Mouse (Mus musculus) CH12F3 (cell line): Measurements from ENCODE around the gene Hps1.

ENCODE experiments used
- in situ Hi-C: fragments of 300-500 bp; cut with MboI; formaldehyde crosslinking; loops from 2 replicates; pipeline ENCODE4 v1.14.3; 2020; ENCODE audit warnings: low sequenced_read_pairs

The Hps1 gene

GRCm38 (mm10) chr19:42756671-42757070 is 23.1 kb downstream of the Hps1 start:
- in situ Hi-C loops: no loop called here

GRCm38 (mm10) chr19:42755148-42755870 is 24.5 kb downstream of the Hps1 start:
- in situ Hi-C loops: no loop called here

- in situ Hi-C loops: no loop called here
Observed at GRCm38 (mm10) chr19:42753141-42753917, 26.4 kb downstream of the Hps1 start.

- in situ Hi-C loops: no loop called here
Observed at GRCm38 (mm10) chr19:42752363-42752931, 27.3 kb downstream of the Hps1 start, which contains the start of gene Pyroxd2. TSS of gene Pyroxd2 (minus strand) at chr19:42752775.

- in situ Hi-C loops: no loop called here
Observed at GRCm38 (mm10) chr19:42750196-42750595, 29.6 kb downstream of the Hps1 start.

GRCm38 (mm10) chr19:42746702-42747101 is 33.1 kb downstream of the Hps1 start:
- in situ Hi-C loops: no loop called here

- in situ Hi-C loops: no loop called here
Observed at GRCm38 (mm10) chr19:42745869-42746224, 33.9 kb downstream of the Hps1 start.

GRCm38 (mm10) chr19:42745084-42745868 is 34.5 kb downstream of the Hps1 start:
- in situ Hi-C loops: no loop called here

GRCm38 (mm10) chr19:42744162-42744586 is 35.6 kb downstream of the Hps1 start:
- in situ Hi-C loops: no loop called here

GRCm38 (mm10) chr19:42743261-42743660 is 36.5 kb downstream of the Hps1 start:
- in situ Hi-C loops: no loop called here

GRCm38 (mm10) chr19:42741884-42742283 is 37.9 kb downstream of the Hps1 start:
- in situ Hi-C loops: no loop called here

- in situ Hi-C loops: no loop called here
Observed at GRCm38 (mm10) chr19:42740163-42740899, 39.4 kb downstream of the Hps1 start.

- in situ Hi-C loops: no loop called here
Observed at GRCm38 (mm10) chr19:42739734-42740133, 40.0 kb downstream of the Hps1 start.

GRCm38 (mm10) chr19:42737753-42738152 is 42.0 kb downstream of the Hps1 start:
- in situ Hi-C loops: no loop called here

GRCm38 (mm10) chr19:42734982-42735381 is 44.8 kb downstream of the Hps1 start:
- in situ Hi-C loops: no loop called here

GRCm38 (mm10) chr19:42727424-42727823 is 52.4 kb downstream of the Hps1 start:
- in situ Hi-C loops: no loop called here

GRCm38 (mm10) chr19:42726766-42727165 is 53.0 kb downstream of the Hps1 start:
- in situ Hi-C loops: no loop called here

GRCm38 (mm10) chr19:42725973-42726350 is 53.8 kb downstream of the Hps1 start:
- in situ Hi-C loops: no loop called here

- in situ Hi-C loops: no loop called here
Observed at GRCm38 (mm10) chr19:42725056-42725972, 54.5 kb downstream of the Hps1 start.
